Mouse (Mus musculus) hindlimb bud, embryonic 11.5 days (tissue): ENCODE measurements around the gene Apol7b.

Experiments used
- DNase-seq: peaks from one replicate; pipeline ENCODE4 v3.0.0-alpha.2; 2012; ENCODE audit warnings: low read depth, low spot score; ENCODE audit errors: extremely low spot score

The Apol7b gene

GRCm38 (mm10) chr15:77387462-77387861 lies 59.8 kb downstream of the Apol7b start:
- DNase-seq, result no peak

GRCm38 (mm10) chr15:77384340-77385030 lies 62.8 kb downstream of the Apol7b start:
- DNase-seq, result no peak

DNA sequence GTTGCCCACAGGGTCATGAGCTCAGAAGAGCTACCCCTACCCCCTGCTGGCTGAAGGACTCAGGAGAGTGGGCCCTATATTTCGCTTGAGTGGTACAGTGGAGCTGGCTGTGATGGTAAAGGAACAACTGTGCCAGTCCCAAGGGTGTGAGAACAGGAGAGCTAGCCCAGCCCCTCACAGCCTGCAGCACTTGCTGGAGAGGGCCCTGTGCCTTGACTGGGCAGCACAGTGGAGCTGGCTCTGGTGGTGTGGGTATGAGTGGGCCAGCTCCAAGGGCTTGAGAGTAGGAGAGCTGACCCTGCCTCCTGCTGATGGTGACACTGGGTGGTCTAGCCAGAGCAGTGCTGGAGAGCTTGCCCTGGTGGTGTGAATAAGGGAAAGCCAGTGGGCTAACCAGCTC lies 64.4 kb downstream of the Apol7b start:
- DNase-seq, result no peak

GRCm38 (mm10) chr15:77382271-77382850 lies 64.9 kb downstream of the Apol7b start:
- no peak for DNase-seq

- no peak for DNase-seq
Measured at GRCm38 (mm10) chr15:77381481-77381880, 65.8 kb downstream of the Apol7b start.

DNA sequence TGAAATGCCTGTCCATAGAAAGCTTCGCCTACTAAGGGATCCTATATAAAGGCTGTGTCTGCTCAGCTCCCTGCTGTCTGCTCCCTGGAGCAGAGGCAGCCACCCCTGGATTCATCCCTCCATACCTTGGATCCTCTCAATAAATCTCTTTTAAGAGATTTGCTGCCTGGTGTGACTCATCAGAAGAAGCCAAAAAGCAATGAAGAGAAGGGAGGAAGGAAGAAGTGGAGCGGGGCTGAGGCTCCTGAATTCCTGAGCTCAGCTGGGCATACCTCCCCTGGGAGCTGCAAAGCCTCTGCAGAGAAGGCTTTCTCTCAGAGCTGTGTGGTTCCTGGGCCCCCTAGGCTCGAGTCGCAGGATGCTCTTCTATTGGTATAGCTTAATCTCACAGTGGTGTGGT lies 67.4 kb downstream of the Apol7b start:
- DNase-seq, result no peak

DNA sequence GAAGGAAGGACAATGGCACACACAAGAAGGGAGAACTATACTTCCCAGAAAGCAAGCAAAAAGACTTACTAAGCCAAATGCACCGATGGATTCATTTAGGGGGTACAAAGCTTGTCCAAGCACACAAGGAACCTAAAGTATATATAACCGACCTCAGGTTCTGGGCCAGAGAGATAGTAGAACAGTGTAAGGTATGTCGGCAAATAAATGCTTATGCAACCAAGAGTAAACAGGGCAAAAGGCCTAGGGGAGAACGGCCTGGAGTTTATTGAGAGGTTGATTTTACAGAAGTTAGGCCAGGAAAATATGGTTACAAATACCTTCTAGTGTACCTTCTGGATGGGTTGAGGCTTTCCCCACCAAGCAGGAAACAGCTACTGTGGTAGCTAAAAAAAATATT lies 69.9 kb downstream of the Apol7b start:
- DNase-seq, result no peak

- no peak for DNase-seq
Measured at GRCm38 (mm10) chr15:77376920-77377319, 70.4 kb downstream of the Apol7b start.
